Mouse (Mus musculus) cortical plate, adult 2 months (tissue): ENCODE results near the gene Sik2. TPM values are rescaled to one million over a fixed set of nuclear protein-coding genes. Genes with fewer than 3 reads are reported as not detected.

ENCODE experiments used
- H3K27ac ChIP-seq: fragments of 200-500 bp; 2 replicates; pipeline ENCODE4 v1.5.1; 2012; ENCODE audit warnings: low read length, control low read depth, inconsistent platforms; ENCODE audit not compliant: insufficient read depth
- H3K4me1 ChIP-seq: fragments of 200-500 bp; 2 replicates; pipeline ENCODE4 v1.6.1; 2011; ENCODE audit warnings: low read length; ENCODE audit not compliant: control insufficient read depth, insufficient read depth
- H3K4me3 ChIP-seq: fragments of 200-500 bp; 2 replicates; pipeline ENCODE4 v1.5.1; 2011; ENCODE audit warnings: mild to moderate bottlenecking, low read length, control low read depth; ENCODE audit not compliant: insufficient read depth
- CTCF ChIP-seq: fragments of 200-500 bp; IDR thresholded peaks from 2 replicates; pipeline ENCODE4 v1.5.1; 2011; ENCODE audit warnings: mild to moderate bottlenecking, control low read depth, low read length; ENCODE audit not compliant: insufficient read depth; ENCODE audit errors: extremely low read depth
- POLR2A ChIP-seq: fragments of 200-500 bp; IDR thresholded peaks from 2 replicates; pipeline ENCODE4 v1.6.1; 2011; ENCODE audit warnings: mild to moderate bottlenecking, low read length, control low read depth; ENCODE audit not compliant: insufficient read depth; ENCODE audit errors: extremely low read depth
- polyA plus RNA-seq: library from polyadenylated mRNA; depleted of rRNA; stranded (reverse); fragments of >200 nt; gene quantifications from 2 replicates; pipeline ENCODE4 v1.2.3, GENCODE M21; 2012; rRNA removed

The Sik2 gene
- polyA plus RNA-seq, 1 experiment: 21.6 TPM

- Histone ChIP-seq H3K27ac (no peak overlapping the region), H3K4me3 (no peak overlapping the region), H3K4me1 (peaks cover 2% of the 10 kb centered on the region; the same call in 1 of the 2 replicates)
- TF ChIP-seq CTCF: no peak
- no peak for TF ChIP-seq POLR2A
Observed at GRCm38 (mm10) chr9:50849755-50850154, 159.1 kb downstream of the Sik2 start.

DNA sequence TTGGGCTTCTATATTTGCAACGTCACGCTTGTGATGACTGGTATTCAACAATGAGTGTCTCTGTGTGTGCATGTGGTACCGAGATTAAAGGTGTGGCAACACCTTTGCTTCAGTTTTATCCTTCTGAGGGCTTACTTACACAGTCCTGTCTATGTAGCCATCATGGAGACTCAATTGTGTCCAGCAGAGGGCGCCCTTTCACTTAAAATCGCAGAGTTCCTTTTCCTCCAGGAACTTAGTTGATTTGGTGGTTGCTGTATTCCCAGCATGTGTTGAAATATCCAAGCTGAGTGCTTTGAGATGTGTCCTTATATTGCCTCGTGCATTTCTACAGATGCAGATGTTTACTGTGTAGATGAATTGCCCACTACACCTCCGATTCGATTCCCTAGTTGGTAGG is 159.6 kb downstream of the Sik2 start:
- TF ChIP-seq POLR2A (no peak), CTCF (peak; percentile 88)
- Histone ChIP-seq H3K4me3 (no peak overlapping the region), H3K27ac (no peak overlapping the region), H3K4me1 (peaks cover 2% of the 10 kb centered on the region; the same call in 1 of the 2 replicates)

DNA sequence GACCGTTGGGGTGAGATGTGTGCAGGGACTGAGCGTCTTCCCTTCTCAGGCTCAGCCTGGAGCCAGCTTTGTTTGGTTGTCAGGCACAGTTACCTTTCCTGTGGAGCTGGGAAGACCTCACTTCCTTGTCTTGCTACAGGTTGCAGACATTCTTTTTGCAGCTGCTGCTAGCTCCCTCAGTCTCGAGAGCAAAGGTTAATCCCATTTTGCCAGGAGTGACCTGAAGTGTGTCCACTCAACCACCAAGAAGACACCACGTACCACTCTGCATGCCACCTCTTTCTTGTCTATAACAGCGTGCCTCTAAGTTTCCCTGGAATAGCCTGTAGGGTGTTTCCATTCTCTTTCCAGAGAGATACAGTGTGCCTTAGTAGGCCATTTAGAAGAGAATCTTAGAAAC is 160.1 kb downstream of the Sik2 start:
- peaks cover 2% of the 10 kb centered on the region; the same call in 1 of the 2 replicates for H3K4me1 ChIP-seq

GRCm38 (mm10) chr9:50847606-50848368 is 161.1 kb downstream of the Sik2 start:
- TF ChIP-seq CTCF (no peak), POLR2A (no peak)
- Histone ChIP-seq H3K4me1 (peaks cover 2% of the 10 kb centered on the region; the same call in 1 of the 2 replicates), H3K4me3 (no peak overlapping the region), H3K27ac (no peak overlapping the region)

More for the DNA sequence above, 160.1 kb downstream of the Sik2 start:
- TF ChIP-seq POLR2A: no peak
- TF ChIP-seq CTCF: no peak
- Histone ChIP-seq H3K27ac (no peak overlapping the region), H3K4me3 (no peak overlapping the region)

DNA sequence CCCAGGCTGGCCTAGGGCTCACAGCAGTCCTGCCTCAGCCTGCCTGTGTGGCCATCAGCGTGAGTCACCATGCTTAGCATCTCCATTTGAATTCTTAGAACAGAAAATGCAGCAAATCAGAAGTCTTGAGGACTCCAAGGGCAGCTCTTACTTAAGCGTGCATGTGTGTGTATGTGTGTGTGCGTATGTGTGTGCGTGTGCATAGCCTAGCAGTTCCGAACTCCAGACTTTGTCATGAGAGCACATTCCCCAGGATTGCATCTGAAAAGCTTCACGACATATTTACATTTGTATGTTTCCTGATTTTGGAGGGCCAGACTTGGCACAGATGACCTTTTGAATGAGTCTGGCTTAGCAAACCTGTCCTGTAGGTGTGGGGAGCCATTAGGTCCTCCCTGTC is 161.7 kb downstream of the Sik2 start:
- Histone ChIP-seq H3K4me3 (no peak overlapping the region), H3K27ac (no peak overlapping the region), H3K4me1 (peaks cover 2% of the 10 kb centered on the region; the same call in 1 of the 2 replicates)
- TF ChIP-seq POLR2A (no peak), CTCF (no peak)

DNA sequence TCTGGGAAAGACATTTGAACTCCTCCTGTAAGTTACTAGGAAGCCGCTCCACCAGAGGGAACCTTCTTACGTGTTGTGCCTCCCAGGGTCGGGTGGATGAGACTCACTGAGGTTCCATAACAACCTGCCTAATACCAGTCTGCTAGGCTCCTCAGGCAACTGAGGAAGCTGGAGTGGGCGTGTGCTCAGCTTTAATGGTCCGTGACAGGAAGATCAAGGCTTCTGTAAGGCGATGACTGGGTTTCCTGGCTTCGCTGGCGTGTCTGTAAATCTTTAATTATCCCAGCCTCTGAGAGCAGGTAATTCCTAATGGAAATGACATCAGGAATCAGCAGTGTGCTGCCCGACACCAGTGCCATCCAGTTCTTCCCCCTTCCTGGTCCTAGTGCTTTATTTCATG is 163.3 kb downstream of the Sik2 start:
- no peak for TF ChIP-seq CTCF
- no peak for TF ChIP-seq POLR2A
- H3K4me3 ChIP-seq: no peak overlapping the region
- no peak overlapping the region for H3K27ac ChIP-seq
- H3K4me1 ChIP-seq: peaks cover 2% of the 10 kb centered on the region; the same call in 1 of the 2 replicates

GRCm38 (mm10) chr9:50845081-50845480 is 163.8 kb downstream of the Sik2 start, which contains the start of gene Ppp2r1b:
TSS of gene Ppp2r1b (plus strand) at chr9:50845301.
- Histone ChIP-seq H3K4me1 (peaks cover 2% of the 10 kb centered on the region; the same call in 1 of the 2 replicates), H3K27ac (no peak within 1 kb of the TSS), H3K4me3 (no peak within 1 kb of the TSS)
- no peak for TF ChIP-seq POLR2A
- no peak for TF ChIP-seq CTCF

Other genes with a start within 250 kb of the Sik2 start
- 6.6 and 7.9 TPM in 2 replicates for gene Fdxacb1, start 240.8 kb downstream of the Sik2 start, polyA plus RNA-seq
- gene Alg9, start 234.1 kb downstream of the Sik2 start, polyA plus RNA-seq: 22.2 and 23.7 TPM in 2 replicates
- 101 and 102 TPM in 2 replicates for gene 1110032A03Rik, start 233.6 kb downstream of the Sik2 start, polyA plus RNA-seq
- 13.2 and 14.9 TPM in 2 replicates for gene Ppp2r1b, start 163.8 kb downstream of the Sik2 start, polyA plus RNA-seq
- not detected in 2 replicates for gene Btg4, start 51.8 kb upstream of the Sik2 start, polyA plus RNA-seq
- 5.1 and 5.2 TPM in 2 replicates for gene Layn, start 68.0 kb upstream of the Sik2 start, polyA plus RNA-seq
- gene 4833427G06Rik, start 93.0 kb upstream of the Sik2 start, polyA plus RNA-seq: 0.11 and 0.35 TPM in 2 replicates
- gene Gm32742, start 156.4 kb upstream of the Sik2 start, polyA plus RNA-seq: 0.02 TPM in 2 replicates
- gene Pou2af1, start 204.6 kb upstream of the Sik2 start, polyA plus RNA-seq: 0.13 TPM in 2 replicates